Mouse (Mus musculus): ENCODE measurements at regions not wholly inside any gene's neighbourhood (a gene's known extent, or its start where the extent isn't known, plus 50 kb on each side); places are given as distances from the start of the nearest gene placed in this dataset.
A peak's percentile ranks its signal among the peaks of the same experiment; 100 is the strongest.
"Not testable (repeated sequence)": the region's sequence is repeated elsewhere in the genome, so short reads cannot be mapped to it uniquely, and the experiment has no call there.

- DNase-seq (ENCODE audit: low spot score in 2 of 2): peak in 1 of 2 experiments; percentile 26
Observed at GRCm38 (mm10) chr5:56207877-56208276, 1509.9 kb upstream of the Pcdh7 start.

- DNase-seq (ENCODE audit: low spot score in 2 of 2): no peak
Observed at GRCm38 (mm10) chr5:56215842-56216241, 1501.9 kb upstream of the Pcdh7 start.

GRCm38 (mm10) chr5:56266121-56266520 lies 1451.6 kb upstream of the Pcdh7 start:
- DNase-seq (ENCODE audit: low spot score in 2 of 2): peak in 1 of 2 experiments; percentile 5

- DNase-seq (ENCODE audit: low spot score in 2 of 2): not testable (repeated sequence)
Observed at GRCm38 (mm10) chr5:56291666-56292065, 1426.1 kb upstream of the Pcdh7 start.

Measured in layer of hippocampus, adult 8-10 months (tissue).